Mouse (Mus musculus): ENCODE results near the gene Trim56. TPM values are rescaled to one million over a fixed set of nuclear protein-coding genes. Genes with fewer than 3 reads are reported as not detected.

Gene Trim56
- polyA plus RNA-seq, 1 experiment from 2014 or later, result 7.8 TPM

DNA sequence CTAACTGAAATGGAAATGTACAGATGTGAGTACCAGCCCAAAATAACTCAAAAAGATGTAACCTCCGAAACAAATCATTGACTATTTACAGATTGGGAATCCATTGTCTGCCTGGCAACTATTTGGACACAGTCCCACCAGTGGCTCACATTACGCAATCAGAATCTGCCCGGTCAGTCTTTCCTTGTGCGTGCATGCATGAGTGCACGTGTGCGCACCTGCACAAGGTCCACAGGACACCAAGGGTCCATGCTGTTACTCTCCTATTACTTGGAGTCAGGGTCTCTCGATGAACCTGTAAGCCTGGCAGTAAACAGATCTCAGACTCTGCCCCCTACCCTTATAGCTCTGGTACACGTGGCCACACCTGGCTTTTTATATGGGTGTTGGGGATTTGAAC, 8.3 kb downstream of the Trim56 start:
- no peak for ATAC-seq (ENCODE audit: insufficient number of reproducible peaks, low FRiP score, low TSS enrichment, low read depth)
- no peak overlapping the region for H3K4me3 ChIP-seq (replicated peaks)
- H3K4me1 ChIP-seq, result peaks cover 16% of the 10 kb centered on the region
- peaks cover 11% of the 10 kb centered on the region for H3K36me3 ChIP-seq
- no peak overlapping the region for H3K4me2 ChIP-seq (replicated peaks)
- WGBS, result 75% methylated on average over 8 of the region's 8 CpGs
- H3K9me3 ChIP-seq (replicated peaks), result no peaks in the 10 kb centered on the region
- H3K27ac ChIP-seq (replicated peaks), result no peak overlapping the region
- no peak overlapping the region for H3K9ac ChIP-seq
- no peaks in the 10 kb centered on the region for H3K27me3 ChIP-seq

DNA sequence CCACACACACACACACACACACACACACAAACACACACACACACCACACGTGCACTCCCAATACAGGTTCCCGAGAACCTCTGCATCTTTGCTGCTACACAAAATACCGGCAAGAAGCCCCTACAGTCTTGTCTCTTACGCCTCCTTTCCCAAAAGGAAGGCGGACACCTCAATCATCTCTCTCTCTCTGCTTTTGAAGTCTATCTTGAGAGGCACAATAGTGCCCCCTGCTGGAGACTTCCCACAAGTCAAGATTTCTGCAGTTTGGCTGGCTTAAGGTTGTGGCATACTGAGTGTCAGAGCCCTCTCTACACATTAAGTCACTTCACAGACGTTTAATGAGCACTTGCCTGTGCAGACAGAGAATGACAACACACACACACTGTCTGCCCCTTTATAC, 9.0 kb downstream of the Trim56 start:
- Histone ChIP-seq H3K27ac (replicated peaks) (no peak overlapping the region), H3K27me3 (no peaks in the 10 kb centered on the region), H3K4me1 (peaks cover 21% of the 10 kb centered on the region), H3K4me2 (replicated peaks) (0 out of 2 replicates have a peak overlapping the region, but pooled peaks have one; percentile 8), H3K9ac (no peak overlapping the region), H3K36me3 (peaks cover 8% of the 10 kb centered on the region; the same call in 1 of the 2 replicates), H3K4me3 (replicated peaks) (no peak overlapping the region), H3K9me3 (replicated peaks) (no peaks in the 10 kb centered on the region)
- ATAC-seq (ENCODE audit: insufficient number of reproducible peaks, low FRiP score, low TSS enrichment, low read depth), result no peak
- WGBS, result 5% methylated on average over 6 of the region's 6 CpGs

DNA sequence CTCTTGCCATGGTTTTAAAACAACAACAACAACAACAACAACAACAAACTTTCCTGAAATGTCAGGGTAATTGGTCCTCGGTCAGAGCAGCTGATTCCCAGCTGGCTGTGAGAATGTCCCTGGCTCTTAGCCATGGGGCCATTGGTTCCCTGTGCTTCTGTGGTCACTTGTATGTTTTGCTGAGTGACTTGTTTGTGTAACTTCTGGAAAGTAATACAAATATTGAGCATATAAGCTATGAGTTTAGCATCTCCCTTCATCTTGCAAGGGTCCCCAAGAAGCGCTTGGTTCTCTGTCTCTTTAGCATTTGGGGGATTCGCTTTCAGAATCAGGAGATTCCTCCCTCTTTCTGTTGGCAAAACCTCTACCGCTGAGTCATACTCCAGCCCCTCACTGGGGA, 9.6 kb downstream of the Trim56 start:
- peaks cover 8% of the 10 kb centered on the region; the same call in 1 of the 2 replicates for H3K36me3 ChIP-seq
- ATAC-seq (ENCODE audit: insufficient number of reproducible peaks, low FRiP score, low TSS enrichment, low read depth), result no peak

DNA sequence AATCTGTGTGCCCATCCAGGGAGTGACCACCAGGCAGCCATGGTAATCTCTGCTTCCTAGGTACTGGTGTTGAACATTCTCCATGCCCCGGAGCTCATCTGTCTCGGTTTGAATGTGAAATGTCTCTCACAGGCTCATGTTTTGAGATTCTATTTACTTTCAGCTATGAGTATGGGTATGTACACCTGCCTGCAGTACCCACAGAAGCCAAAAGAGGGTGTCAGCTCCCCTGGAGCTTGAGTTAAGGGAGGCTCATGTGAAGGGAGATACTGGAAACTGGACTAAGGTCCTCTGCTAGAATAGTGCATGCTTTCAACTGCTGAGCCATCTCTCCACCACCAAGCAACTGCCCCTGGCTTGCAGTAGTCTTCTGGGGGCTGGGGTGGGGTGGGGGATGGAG, 12.0 kb downstream of the Trim56 start:
- Histone ChIP-seq H3K4me1 (peaks cover 21% of the 10 kb centered on the region), H3K36me3 (no peaks in the 10 kb centered on the region), H3K4me3 (replicated peaks) (no peak overlapping the region), H3K9me3 (replicated peaks) (no peaks in the 10 kb centered on the region), H3K4me2 (replicated peaks) (no peak overlapping the region), H3K9ac (no peak overlapping the region), H3K27me3 (no peaks in the 10 kb centered on the region), H3K27ac (replicated peaks) (no peak overlapping the region)
- 87% methylated on average over 2 of the region's 2 CpGs for WGBS
- ATAC-seq (ENCODE audit: insufficient number of reproducible peaks, low FRiP score, low TSS enrichment, low read depth), result no peak

More for the DNA sequence above, 9.6 kb downstream of the Trim56 start:
- Histone ChIP-seq H3K4me1 (peaks cover 21% of the 10 kb centered on the region), H3K4me2 (replicated peaks) (no peak overlapping the region), H3K27ac (replicated peaks) (no peak overlapping the region), H3K9me3 (replicated peaks) (no peaks in the 10 kb centered on the region), H3K9ac (no peak overlapping the region), H3K4me3 (replicated peaks) (no peak overlapping the region), H3K27me3 (no peaks in the 10 kb centered on the region)
- 79% methylated on average over 4 of the region's 4 CpGs for WGBS

DNA sequence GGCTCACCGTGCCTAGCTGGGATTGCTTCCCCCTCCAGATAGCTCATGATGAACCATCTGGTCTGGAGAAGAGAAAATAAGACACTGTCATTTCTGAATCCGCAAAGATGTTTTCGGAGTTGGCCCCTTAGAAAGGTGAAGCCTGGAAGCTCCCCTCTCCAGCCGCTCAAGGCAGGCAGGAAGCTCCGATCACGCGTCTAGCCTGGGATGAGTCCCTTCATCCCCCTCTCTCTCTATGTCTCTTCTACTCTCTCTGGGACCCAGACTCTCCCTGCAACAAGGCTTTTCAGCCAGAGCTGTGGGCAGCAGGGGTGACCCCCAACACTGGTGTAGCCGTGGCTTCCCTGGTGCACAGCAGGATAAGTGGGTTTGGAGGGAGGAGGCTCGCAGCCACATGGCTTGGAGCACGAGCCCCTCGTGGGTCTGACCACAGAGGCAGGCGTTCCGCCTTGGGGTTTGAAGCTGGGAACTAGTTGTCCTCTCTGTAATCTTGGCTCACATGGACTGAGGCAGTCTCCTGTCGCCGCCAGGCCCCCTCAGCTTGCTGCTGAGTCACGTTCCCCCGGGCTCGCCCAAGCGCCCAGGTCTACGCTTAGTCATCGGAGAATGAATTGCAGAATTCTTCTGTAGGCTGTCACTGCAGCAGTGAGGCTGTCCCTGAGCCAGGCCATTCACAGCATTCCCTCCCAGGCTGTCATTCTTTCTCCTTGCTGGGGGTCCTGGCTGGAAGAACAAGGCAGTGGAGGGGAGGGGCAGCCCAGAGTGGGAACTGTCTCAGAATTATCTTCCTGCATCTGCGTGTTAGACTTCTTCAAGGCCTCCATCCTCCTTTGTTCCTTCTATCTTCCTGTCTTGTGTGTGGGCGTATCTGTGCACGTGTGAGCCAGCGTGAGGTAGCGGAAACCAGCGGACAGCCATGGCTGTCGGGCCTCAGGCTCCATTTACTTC, 13.2 kb downstream of the Trim56 start:
- ATAC-seq (ENCODE audit: insufficient number of reproducible peaks, low FRiP score, low TSS enrichment, low read depth), result peak; percentile 61
- WGBS, result 46% methylated on average over 28 of the region's 28 CpGs
- Histone ChIP-seq H3K4me2 (replicated peaks) (peak overlapping the region; percentile 8; the same call in 1 of the 2 replicates), H3K27me3 (no peaks in the 10 kb centered on the region), H3K9ac (no peak overlapping the region), H3K4me1 (peaks cover 21% of the 10 kb centered on the region), H3K27ac (replicated peaks) (peak overlapping the region; percentile 17; the same call in 1 of the 2 replicates), H3K9me3 (replicated peaks) (no peaks in the 10 kb centered on the region), H3K36me3 (no peaks in the 10 kb centered on the region), H3K4me3 (replicated peaks) (no peak overlapping the region)

DNA sequence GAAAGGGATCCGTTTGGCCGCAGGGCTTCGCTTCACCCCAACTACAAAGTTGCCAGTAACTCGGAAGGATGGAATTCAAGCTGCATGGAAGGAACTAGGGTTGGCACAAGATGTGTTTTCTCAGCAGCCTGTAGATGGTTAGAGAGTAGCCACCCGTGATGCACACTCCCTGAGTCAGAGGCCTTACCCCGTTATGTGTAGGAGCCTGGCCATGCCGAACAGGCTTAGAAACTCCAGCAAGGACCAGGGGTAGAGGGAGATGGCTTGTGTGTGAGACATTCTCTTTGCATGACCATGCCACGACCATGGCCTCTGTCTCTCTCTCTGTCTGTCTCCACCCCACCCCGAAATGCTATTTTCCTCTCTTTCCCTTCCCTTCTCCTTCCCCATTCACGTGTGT, 13.9 kb downstream of the Trim56 start:
- ATAC-seq (ENCODE audit: insufficient number of reproducible peaks, low FRiP score, low TSS enrichment, low read depth), result no peak
- H3K27ac ChIP-seq (replicated peaks), result 0 out of 2 replicates have a peak overlapping the region, but pooled peaks have one; percentile 17
- 69% methylated on average over 10 of the region's 10 CpGs for WGBS
- H3K27me3 ChIP-seq, result no peaks in the 10 kb centered on the region
- peaks cover 21% of the 10 kb centered on the region for H3K4me1 ChIP-seq
- H3K9me3 ChIP-seq (replicated peaks), result no peaks in the 10 kb centered on the region
- H3K4me3 ChIP-seq (replicated peaks), result no peak overlapping the region
- H3K4me2 ChIP-seq (replicated peaks), result no peak overlapping the region
- H3K9ac ChIP-seq, result no peak overlapping the region
- no peaks in the 10 kb centered on the region for H3K36me3 ChIP-seq

DNA sequence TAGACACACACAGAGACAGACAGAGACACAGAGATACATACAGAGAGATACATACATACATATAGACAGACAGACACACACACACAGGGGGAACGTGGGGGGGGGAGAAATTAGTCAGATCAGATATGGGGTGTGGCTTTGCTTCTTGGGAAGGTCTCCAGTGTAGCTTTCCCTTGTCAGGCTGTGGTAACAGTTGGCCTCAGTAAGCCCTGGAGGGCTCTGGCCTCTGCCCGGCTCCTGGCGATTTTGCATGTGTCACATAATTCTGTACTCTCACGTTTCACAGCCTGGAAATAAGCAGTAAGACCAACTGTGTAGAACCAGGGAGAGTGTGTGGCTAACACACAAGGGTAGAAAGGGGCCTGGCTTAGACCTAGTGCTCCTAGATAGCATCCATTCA, 15.3 kb downstream of the Trim56 start:
- Histone ChIP-seq H3K4me1 (peaks cover 16% of the 10 kb centered on the region), H3K27me3 (no peaks in the 10 kb centered on the region), H3K4me3 (replicated peaks) (no peak overlapping the region), H3K9ac (no peak overlapping the region), H3K27ac (replicated peaks) (no peak overlapping the region), H3K36me3 (no peaks in the 10 kb centered on the region), H3K4me2 (replicated peaks) (no peak overlapping the region), H3K9me3 (replicated peaks) (no peaks in the 10 kb centered on the region)
- no peak for ATAC-seq (ENCODE audit: insufficient number of reproducible peaks, low FRiP score, low TSS enrichment, low read depth)
- 49% methylated on average over 4 of the region's 4 CpGs for WGBS

DNA sequence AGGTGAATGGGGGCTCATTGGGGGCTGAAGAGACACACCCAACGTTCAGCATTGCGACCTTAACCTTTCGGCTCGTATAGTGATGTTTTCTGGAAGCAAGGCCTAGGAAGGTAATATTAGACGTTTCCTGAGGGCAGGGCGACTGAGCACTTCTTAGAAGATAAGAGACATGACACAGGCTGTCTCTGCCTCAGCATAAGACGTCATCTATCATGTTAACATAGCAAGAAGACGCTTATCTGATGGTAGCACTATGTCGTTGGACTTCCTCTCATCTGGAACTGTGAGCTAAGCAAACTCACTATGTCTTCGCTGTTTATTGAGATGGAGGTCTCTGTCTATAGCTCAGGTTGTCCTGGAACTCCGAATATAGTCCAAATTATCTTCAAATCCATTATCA, 17.6 kb downstream of the Trim56 start:
- H3K4me3 ChIP-seq (replicated peaks), result no peak overlapping the region
- no peak overlapping the region for H3K9ac ChIP-seq
- no peak overlapping the region for H3K27ac ChIP-seq (replicated peaks)
- H3K9me3 ChIP-seq (replicated peaks), result no peaks in the 10 kb centered on the region
- ATAC-seq (ENCODE audit: insufficient number of reproducible peaks, low FRiP score, low TSS enrichment, low read depth), result no peak
- no peak overlapping the region for H3K4me2 ChIP-seq (replicated peaks)
- 60% methylated on average over 11 of the region's 11 CpGs for WGBS
- no peaks in the 10 kb centered on the region for H3K36me3 ChIP-seq
- H3K4me1 ChIP-seq, result peaks cover 12% of the 10 kb centered on the region
- H3K27me3 ChIP-seq, result no peaks in the 10 kb centered on the region

DNA sequence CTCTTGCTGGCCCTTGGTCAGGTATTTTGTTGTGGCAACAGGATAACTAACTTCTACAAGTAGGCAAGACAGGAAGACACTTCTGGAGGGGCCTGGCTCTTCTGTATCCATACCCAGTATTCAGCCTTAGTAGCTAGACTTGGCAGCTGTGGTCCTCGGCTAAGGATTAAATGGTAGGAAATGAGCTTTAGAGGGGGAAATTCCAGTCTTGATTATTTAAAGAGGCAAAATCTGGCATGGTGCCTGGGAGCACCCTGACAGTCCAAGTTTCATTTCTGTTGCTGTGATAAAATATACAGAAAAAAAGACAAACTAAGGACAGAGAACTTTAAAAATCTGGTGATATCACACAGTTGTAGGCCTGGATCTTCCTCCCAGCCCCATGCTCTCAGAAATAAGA, 20.0 kb downstream of the Trim56 start:
- no peak overlapping the region for H3K27ac ChIP-seq (replicated peaks)
- H3K4me2 ChIP-seq (replicated peaks), result no peak overlapping the region
- no peaks in the 10 kb centered on the region for H3K36me3 ChIP-seq
- WGBS, result 12% methylated on average over 1 of the region's 1 CpGs
- H3K4me3 ChIP-seq (replicated peaks), result no peak overlapping the region
- no peaks in the 10 kb centered on the region for H3K9me3 ChIP-seq (replicated peaks)
- no peaks in the 10 kb centered on the region for H3K27me3 ChIP-seq
- H3K9ac ChIP-seq, result no peak overlapping the region
- H3K4me1 ChIP-seq, result 0 out of 2 replicates have a peak, but pooled peaks cover 7% of the 10 kb centered on the region
- no peak for ATAC-seq (ENCODE audit: insufficient number of reproducible peaks, low FRiP score, low TSS enrichment, low read depth)

DNA sequence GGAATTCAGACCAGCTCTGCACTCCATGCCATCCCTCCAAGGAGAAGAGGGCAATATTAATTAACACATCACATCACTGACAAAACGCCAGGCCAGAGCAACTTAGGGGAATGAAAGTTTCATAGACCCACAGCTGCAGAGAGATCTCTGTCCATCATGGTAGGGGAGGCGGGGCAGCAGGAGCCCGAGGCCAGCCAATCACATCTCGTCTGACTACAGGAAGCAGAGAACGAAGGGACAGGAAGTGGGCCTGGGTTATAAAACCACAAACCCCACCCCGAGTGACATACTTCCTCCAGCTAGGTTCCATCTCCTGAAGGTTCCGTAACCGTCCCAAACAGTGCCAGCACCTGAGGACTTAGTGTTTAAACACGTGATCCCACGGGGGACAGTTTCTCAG, 20.9 kb downstream of the Trim56 start:
- no peaks in the 10 kb centered on the region for H3K27me3 ChIP-seq
- no peaks in the 10 kb centered on the region for H3K36me3 ChIP-seq
- H3K27ac ChIP-seq (replicated peaks), result no peak overlapping the region
- no peak for ATAC-seq (ENCODE audit: insufficient number of reproducible peaks, low FRiP score, low TSS enrichment, low read depth)
- no peak overlapping the region for H3K9ac ChIP-seq
- 0 out of 2 replicates have a peak, but pooled peaks cover 7% of the 10 kb centered on the region for H3K4me1 ChIP-seq
- no peaks in the 10 kb centered on the region for H3K9me3 ChIP-seq (replicated peaks)
- 81% methylated on average over 10 of the region's 10 CpGs for WGBS
- no peak overlapping the region for H3K4me3 ChIP-seq (replicated peaks)
- H3K4me2 ChIP-seq (replicated peaks), result no peak overlapping the region

DNA sequence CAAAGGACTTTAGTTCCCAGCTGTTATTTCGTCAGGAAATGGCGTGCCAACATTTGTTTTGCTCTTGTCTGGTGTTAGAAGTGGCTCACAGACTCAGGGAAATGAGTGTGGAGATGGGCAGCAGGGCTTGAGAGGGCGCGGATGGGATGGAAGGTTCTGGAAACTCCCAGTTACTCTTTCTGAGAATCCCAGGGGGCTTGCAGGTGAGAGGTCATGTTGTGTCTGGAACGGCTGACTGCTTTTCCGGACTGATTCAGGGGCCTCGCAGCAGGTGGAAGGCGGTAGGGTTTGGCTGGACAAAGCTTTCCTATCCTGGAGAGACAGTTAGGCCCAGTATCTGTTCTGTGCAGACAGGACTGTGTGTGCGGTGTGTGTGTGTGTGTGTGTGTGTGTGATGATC, 22.3 kb downstream of the Trim56 start:
- 77% methylated on average over 9 of the region's 9 CpGs for WGBS
- no peaks in the 10 kb centered on the region for H3K36me3 ChIP-seq
- H3K4me1 ChIP-seq, result 0 out of 2 replicates have a peak, but pooled peaks cover 7% of the 10 kb centered on the region
- no peak overlapping the region for H3K4me2 ChIP-seq (replicated peaks)
- H3K9me3 ChIP-seq (replicated peaks), result no peaks in the 10 kb centered on the region
- ATAC-seq (ENCODE audit: insufficient number of reproducible peaks, low FRiP score, low TSS enrichment, low read depth), result no peak
- no peak overlapping the region for H3K27ac ChIP-seq (replicated peaks)
- H3K4me3 ChIP-seq (replicated peaks), result no peak overlapping the region
- H3K9ac ChIP-seq, result no peak overlapping the region
- no peaks in the 10 kb centered on the region for H3K27me3 ChIP-seq
